Mouse (Mus musculus): ENCODE data around the gene Gm47841.

Gm47841 gene

DNA sequence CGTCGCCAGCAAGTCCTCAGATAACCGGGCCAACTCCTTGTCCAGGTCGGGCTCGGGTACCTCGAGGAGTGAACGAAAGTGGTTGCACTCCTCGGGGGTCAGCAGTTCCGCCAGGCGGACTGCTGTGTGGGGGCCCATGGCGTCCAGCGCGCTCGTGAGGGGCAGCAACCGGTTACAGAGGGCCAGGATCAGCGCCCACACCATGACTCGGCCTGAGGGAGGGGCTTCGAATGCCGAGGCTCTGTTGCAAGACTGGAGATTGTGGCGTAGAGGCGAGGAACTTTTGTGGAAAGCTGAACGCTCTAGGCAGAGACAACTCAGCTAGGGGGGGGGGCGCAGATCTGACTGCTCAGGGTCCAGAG lies at the start of gene Gm47841:
Gene Gm47841 (minus strand): TSS at position 204 of the 362 bp plus-strand sequence.
- no peak for DNase-seq

GRCm38 (mm10) chr15:101095392-101095791 lies 48.2 kb upstream of the Gm47841 start:
- DNase-seq: no peak

DNA sequence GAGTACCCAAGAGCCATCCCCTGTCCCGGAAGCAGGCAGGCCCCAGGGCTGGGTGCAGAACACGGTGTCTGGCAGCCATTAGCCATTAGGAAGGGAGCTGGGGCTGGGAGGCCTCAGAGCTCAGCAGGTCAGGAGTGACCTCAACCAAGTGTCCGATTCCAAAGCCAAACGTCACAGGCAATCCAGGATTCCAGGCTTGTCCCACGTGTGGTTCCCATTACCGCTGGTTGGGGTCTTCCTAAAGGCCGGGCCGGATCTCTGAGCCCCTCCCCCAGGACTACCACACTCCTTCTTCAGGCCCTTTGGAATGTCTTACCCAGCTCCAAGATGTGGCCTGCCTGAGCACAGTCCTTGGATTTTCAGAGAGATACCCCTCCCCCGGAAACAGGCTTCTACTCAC lies 47.8 kb upstream of the Gm47841 start:
- no peak for DNase-seq

DNA sequence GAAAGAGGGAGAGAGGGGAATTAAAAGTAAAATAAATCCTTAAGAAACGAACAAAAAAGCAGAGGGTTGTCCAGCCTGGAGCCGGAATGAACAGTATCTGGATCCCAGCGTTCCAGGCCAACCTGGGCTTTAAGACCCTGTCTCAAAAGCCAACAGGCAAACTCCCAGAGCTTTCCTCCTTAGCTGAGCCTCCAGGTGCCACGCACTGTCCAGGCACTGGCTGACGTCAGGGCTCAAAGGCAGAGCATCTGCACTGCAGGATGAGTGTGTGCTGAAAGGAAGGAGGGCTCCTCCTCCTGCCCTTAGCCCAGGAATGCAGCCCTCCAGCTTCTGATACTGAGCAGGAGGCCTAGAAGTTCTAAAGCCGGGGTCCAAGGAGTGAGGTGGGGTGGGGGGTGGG lies 46.8 kb upstream of the Gm47841 start:
- DNase-seq: no peak

- peak; percentile 85 for DNase-seq
Measured at GRCm38 (mm10) chr15:101092829-101093648, 45.8 kb upstream of the Gm47841 start.

- peak; percentile 33 for DNase-seq
Measured at GRCm38 (mm10) chr15:101092121-101092828, 45.1 kb upstream of the Gm47841 start.

DNA sequence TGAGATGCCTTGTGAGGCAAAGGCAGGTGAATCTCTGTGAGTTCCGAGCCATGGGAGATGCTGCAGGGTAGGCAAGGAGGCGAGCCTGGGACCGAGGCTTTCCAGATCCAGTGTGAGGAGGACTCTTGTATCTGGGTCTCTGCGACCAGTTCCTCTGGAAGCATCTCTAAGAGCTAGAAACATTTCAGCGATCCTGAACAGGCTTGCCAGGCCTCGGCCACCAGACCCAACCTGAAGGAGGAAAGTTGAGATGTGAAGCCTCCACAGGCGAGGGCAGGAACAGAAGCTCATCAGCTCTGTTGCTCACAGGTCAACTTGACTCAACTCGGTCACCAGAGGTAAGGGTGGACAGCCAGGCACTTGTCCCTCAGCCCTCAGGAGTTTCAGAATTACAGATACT lies 44.4 kb upstream of the Gm47841 start:
- no peak for DNase-seq

DNA sequence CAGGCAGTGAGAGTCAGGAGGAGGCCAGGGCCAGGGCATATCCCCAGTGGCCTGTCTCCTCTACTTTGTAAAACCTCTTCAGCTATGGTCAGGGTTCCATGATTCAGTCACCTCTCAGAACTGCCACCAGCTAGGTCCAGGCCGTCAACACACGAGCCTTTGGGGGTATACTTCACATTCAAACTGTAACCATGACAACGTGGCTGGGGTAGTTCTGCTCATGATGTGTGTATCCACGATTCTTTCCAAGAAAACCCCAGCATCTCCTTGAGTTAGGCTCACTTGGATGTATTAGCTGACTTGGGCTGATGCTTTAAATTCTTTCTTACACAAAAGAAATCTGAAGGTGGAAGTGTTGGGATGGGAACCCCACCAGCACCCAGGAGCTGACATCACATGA lies 41.1 kb upstream of the Gm47841 start:
- DNase-seq: no peak

- DNase-seq: peak; percentile 67
Measured at GRCm38 (mm10) chr15:101086956-101087355, 39.8 kb upstream of the Gm47841 start.

DNA sequence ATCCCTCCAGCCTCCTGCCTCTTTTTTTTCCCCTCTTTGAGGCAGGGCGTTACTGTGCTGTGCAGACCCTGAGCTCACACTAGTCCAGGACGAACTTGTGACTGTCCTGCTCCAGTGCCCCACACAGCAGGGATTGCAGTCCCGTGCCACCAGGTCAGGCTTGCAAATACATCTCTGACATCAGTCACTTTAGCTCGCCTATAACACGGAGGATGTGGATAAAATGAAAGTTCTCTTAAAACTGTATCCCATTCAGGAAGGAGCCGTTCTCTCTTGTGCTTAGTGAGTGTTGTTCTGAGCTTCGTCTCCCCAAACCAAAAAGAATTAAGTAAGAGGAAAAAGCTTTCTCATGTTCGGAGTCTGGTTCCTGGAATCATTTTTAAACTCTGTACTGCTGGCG lies 39.3 kb upstream of the Gm47841 start:
- DNase-seq: no peak

GRCm38 (mm10) chr15:101084499-101084898 lies 37.3 kb upstream of the Gm47841 start:
- DNase-seq: no peak

DNA sequence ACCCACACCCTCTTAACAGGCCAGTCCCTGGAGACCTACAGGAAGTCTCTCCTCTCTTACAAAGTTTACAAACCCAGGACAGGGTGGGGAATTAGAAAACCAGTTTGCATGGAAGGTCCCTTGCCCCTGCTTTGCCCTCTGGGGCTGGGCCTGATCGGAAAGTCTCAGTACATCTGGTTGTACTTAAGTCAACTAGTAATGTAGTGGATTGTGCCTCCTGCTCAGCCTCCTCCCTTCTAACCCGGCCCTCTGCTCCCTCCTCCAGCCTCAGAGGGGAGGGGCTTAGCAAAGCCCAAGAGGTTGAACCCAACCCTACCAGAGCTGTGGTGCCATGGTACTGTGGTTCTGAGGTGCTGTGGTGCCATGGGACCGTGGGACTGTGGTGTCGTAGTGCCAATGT lies 35.0 kb upstream of the Gm47841 start:
- DNase-seq: no peak

DNA sequence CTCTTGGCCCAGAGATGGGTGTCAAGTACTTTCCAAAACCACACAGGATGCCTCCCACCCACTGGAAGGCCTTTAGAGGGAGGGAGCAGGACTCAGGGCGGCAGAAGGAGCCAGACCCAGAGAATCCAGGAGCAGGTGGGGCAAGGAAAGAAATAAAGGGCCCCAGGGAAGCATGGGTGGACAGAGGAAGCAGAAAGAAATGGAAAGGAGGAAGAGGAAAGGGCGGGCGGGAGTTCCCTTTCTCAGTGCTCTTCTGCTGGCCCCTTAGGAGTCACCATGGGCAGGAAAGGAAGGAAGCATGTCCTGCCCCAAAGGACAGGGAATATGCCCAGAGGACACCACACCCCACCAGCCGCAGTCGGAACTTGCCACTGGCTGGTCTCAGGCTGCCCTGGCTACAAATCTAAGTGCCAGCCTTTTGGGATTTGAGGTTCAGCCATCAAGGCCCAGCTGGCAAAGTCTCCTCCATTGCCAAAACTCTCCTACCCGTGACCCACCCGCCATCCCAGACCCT lies 33.9 kb upstream of the Gm47841 start:
- peak; percentile 25 for DNase-seq

GRCm38 (mm10) chr15:101080031-101080520 lies 32.9 kb upstream of the Gm47841 start:
- no peak for DNase-seq

GRCm38 (mm10) chr15:101078731-101079156 lies 31.5 kb upstream of the Gm47841 start:
- DNase-seq: peak; percentile 97

DNA sequence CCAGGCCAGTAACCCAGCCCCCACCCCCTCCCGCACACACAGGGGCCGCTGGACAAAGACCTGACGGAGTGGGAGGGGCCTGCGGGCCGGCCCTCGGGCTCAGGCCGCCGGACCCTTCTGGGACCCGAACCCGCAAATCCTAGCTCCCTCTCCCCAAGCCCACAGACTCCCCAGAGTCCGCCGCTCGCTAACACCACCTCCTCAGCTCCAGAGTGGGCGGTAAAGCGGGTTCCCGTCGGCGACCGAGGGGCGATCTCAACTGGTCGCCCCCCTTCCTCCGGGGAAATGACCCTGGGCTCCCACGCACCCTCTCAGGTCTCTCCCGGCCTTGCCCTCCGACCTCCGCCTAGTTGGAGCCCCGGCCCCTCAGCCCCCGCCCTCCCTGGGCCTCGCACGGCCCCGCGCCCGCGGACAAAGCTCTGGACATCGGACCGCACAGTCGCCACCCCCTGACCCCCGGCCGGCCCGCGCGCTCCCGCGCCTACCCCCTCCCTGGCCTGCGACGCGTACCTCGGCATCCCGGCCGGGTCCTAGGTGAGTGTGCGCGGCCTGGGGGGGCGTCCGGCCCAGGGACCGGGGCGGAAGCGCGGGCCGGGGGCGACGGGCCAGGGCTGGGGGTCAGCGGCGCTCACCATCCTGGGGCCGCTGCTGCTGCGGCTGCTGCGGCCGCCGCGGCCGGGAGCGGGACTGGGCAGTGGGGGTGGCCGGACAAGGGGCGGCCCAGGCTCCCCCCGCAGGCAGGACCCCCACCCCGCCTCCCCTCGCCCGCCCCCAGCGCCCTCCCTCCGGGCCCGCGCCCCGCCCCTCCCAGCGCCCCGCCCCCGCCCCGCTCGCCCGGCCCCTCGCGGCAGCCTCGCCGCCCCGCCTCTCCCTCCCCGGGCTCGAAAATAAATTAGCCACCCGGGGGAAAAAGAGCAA lies 30.9 kb upstream of the Gm47841 start, which contains the start of gene Fignl2:
Gene Fignl2 (minus strand): TSS at position 755 of the 918 bp plus-strand sequence.
- DNase-seq: peak; percentile 78

DNA sequence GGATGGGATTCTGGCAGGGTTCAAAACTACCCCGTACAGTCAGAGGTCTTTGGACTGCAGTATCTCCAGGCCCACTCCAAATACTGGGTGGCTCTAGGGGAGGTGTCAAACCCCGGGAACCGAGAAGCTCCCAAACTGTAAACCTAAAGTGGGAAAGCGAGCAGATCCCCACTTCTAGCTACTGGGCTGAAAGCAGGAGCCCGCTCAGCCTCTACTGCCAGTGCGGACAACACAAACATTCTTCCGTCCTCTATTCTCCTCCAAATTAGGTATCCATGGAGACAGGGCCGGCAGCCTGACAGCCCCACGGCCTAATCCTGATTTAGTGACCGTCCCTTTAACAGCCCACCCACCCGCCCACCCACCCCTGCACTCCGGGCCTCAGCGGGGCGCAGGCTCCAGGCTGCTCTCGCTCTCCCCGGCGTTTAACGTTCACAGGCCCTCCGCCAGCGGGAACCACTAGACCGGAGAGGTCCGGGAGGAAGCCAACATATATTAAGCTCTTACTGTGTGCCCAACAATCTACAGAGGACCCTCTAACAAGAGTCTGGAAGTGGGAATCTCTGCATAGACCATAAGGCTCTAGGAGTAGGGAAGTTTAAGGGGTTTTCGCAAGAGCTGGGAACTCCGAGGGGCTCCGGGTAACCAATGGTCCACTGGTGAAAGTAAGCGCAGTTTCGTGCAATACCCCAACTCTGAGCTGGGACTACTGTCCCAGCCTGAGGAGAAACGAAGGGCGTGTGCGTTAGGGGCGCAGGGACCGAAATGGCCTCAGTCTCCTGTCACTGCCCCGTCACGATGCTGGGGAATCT lies 30.0 kb upstream of the Gm47841 start:
- DNase-seq: peak; percentile 53

DNA sequence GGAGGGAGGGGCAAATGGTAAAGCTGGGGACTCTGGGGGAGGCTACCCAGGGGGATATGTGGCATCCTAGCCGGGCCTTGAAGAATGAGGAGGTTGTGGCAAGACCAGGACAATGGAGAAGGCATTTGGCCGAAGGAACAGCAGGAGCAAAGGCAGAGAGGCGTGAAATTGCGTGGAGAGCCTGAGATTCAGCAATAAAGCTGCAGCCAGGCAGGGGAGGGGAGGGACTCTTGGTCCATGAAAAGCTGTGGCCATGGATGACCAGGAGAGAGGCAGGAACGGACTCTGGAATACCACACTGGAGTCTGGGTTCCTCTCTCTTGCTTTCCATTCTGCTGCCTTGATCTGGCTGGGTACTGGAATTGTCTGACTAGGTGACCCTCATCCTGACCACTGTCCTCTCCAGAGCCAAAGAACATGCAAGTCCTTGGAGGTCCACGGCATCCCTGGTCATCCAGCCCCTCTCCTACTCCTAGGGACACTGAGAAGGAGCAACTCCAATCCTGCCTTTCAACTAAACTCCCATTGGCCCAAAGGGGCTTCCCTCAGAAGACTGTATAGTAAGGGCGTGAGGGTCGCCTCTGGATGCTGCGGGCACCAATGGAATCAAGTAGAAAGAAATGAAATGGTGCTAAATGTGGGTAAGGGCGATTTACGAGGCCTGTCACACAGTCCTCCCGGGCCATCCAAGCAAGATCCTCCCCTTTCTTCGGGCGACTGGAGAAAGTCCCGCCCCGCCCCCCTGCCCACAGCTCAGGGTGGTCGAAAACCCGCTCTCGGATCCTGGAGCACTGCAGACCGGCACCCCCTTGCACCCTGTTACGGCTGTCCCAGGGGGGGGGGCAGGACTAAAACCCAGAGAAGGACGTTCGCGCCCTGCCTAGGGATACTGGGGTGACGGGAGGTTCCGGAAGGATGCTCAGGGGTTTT lies 29.1 kb upstream of the Gm47841 start:
- DNase-seq: peak; percentile 58

GRCm38 (mm10) chr15:101075656-101076055 lies 28.5 kb upstream of the Gm47841 start:
- DNase-seq: peak; percentile 43

GRCm38 (mm10) chr15:101075150-101075549 lies 28.0 kb upstream of the Gm47841 start:
- peak; percentile 82 for DNase-seq

All from kidney, postnatal 14 days (tissue).